Mouse (Mus musculus): ENCODE measurements around the gene Krt26. TPM values are rescaled to one million over a fixed set of nuclear protein-coding genes. Genes with fewer than 3 reads are reported as not detected.

The Krt26 gene
- polyA plus RNA-seq, 1 experiment from 2014 or later, result not detected

DNA sequence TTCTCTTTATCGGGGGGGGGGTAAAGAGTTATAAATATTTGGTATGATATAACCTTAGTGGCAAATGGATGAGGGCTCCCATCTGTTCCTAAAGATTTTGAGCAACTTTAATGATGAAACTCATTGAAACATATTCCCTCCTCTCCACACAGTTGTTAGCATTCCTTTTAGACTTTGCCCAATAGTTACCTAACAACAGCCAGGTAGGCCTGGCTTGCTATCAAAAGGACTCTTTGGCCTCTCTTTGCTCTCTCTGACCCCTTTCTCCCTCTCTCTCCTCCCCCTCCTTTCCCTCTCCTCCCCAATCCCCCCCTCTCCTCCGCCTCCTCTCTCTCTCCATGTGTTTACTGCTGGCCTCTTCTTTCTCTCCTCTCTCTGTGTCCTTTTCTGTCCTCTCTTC lies 23.2 kb downstream of the Krt26 start:
- no peak for DNase-seq (ENCODE audit: low spot score)
- no peaks in the 10 kb centered on the region for H3K4me1 ChIP-seq (replicated peaks; ENCODE audit: control insufficient read depth, insufficient read depth, low read length)
- no peaks in the 10 kb centered on the region for H3K36me3 ChIP-seq (ENCODE audit: control insufficient read depth, insufficient read depth, low read length)
- no peak overlapping the region for H3K27ac ChIP-seq (ENCODE audit: low read depth, low read length)
- no peak overlapping the region for H3K9ac ChIP-seq (ENCODE audit: low read length)
- no peak for ATAC-seq (replicated peaks; ENCODE audit: low FRiP score)
- no peaks in the 10 kb centered on the region for H3K9me3 ChIP-seq (ENCODE audit: control insufficient read depth, low read length)
- H3K27me3 ChIP-seq (ENCODE audit: control insufficient read depth, insufficient read depth, low read length), result no peaks in the 10 kb centered on the region
- no peak overlapping the region for H3K4me2 ChIP-seq (ENCODE audit: low read depth, low read length, severe bottlenecking)
- 85% methylated on average over 2 of the region's 2 CpGs for WGBS
- H3K4me3 ChIP-seq (ENCODE audit: low read depth, low read length), result no peak overlapping the region

DNA sequence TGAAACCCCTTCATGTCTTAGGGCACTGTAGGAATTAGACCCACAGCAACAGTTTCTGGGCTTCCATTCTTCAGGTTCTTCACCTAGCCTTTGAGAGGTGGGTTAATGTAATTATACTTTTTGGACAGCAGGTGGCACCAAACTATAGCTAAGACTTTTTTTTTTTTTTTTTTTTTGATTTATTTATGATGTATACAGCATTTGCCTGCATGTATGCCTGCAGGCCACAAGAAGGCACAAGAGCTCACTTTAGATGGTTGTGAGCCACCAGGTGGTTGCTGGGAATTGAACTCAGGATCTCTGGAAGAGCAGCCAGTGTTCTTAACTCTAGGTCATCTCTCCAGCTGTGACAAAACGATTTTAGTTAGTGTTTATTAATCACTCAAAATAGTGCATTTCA lies 26.9 kb downstream of the Krt26 start:
- DNase-seq (ENCODE audit: low spot score), result no peak
- H3K27me3 ChIP-seq (ENCODE audit: control insufficient read depth, insufficient read depth, low read length), result no peaks in the 10 kb centered on the region

DNA sequence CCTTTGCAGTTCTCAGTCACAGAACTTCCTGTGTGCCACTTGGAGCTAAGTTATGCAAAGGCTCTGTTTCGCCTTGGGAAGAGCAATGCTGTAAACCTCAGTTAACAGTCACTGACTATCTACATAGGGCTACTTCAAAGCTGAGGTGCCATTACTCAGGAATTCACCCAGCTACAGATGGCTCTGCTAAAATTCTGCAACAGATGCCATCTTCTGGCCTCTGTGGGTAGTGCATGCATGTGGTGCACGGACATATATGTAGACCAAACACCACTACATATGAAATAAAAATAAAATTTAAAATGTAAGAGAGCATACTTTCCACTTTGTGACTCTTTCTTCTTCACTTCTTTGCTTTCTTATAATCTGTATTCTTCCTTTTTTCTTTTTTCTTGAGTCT lies 30.2 kb downstream of the Krt26 start:
- DNase-seq (ENCODE audit: low spot score) (peak; percentile 75), ATAC-seq (replicated peaks; ENCODE audit: low FRiP score) (no peak)
- Histone ChIP-seq H3K27ac (ENCODE audit: low read depth, low read length) (no peak overlapping the region), H3K4me3 (ENCODE audit: low read depth, low read length) (no peak overlapping the region), H3K27me3 (ENCODE audit: control insufficient read depth, insufficient read depth, low read length) (no peaks in the 10 kb centered on the region), H3K9me3 (ENCODE audit: control insufficient read depth, low read length) (no peaks in the 10 kb centered on the region), H3K9ac (ENCODE audit: low read length) (no peak overlapping the region), H3K4me1 (replicated peaks; ENCODE audit: control insufficient read depth, insufficient read depth, low read length) (no peaks in the 10 kb centered on the region), H3K4me2 (ENCODE audit: low read depth, low read length, severe bottlenecking) (no peak overlapping the region), H3K36me3 (ENCODE audit: control insufficient read depth, insufficient read depth, low read length) (no peaks in the 10 kb centered on the region)
- WGBS, result 38% methylated on average over 2 of the region's 2 CpGs

More for the DNA sequence above, 26.9 kb downstream of the Krt26 start:
- 90% methylated on average over 1 of the region's 1 CpGs for WGBS
- H3K27ac ChIP-seq (ENCODE audit: low read depth, low read length), result no peak overlapping the region
- no peak for ATAC-seq (replicated peaks; ENCODE audit: low FRiP score)
- H3K36me3 ChIP-seq (ENCODE audit: control insufficient read depth, insufficient read depth, low read length), result no peaks in the 10 kb centered on the region
- H3K9ac ChIP-seq (ENCODE audit: low read length), result no peak overlapping the region
- H3K4me3 ChIP-seq (ENCODE audit: low read depth, low read length), result no peak overlapping the region
- no peak overlapping the region for H3K4me2 ChIP-seq (ENCODE audit: low read depth, low read length, severe bottlenecking)
- H3K9me3 ChIP-seq (ENCODE audit: control insufficient read depth, low read length), result no peaks in the 10 kb centered on the region
- H3K4me1 ChIP-seq (replicated peaks; ENCODE audit: control insufficient read depth, insufficient read depth, low read length), result no peaks in the 10 kb centered on the region

DNA sequence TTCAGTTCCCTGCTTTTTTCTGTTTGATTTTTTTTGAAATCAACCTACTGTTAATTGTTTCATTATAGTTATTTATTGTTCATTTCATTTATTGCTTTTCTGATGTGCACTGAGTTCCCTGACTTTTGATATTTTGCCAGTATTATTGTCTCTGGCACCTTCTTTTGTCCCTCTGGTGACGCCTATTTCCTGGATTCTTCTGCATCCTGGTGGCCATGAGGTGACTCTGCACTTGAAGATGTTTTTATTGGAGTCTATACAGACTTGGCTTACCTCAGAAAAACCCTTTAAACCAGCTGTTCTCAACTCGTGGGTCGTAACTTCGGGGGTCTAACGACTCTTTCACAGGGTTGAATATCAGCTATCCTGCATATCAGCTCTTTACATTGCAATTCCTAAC lies 42.7 kb downstream of the Krt26 start:
- Histone ChIP-seq H3K36me3 (ENCODE audit: control insufficient read depth, insufficient read depth, low read length) (no peaks in the 10 kb centered on the region), H3K4me3 (ENCODE audit: low read depth, low read length) (no peak overlapping the region), H3K27ac (ENCODE audit: low read depth, low read length) (no peak overlapping the region), H3K9me3 (ENCODE audit: control insufficient read depth, low read length) (no peaks in the 10 kb centered on the region), H3K4me2 (ENCODE audit: low read depth, low read length, severe bottlenecking) (no peak overlapping the region), H3K27me3 (ENCODE audit: control insufficient read depth, insufficient read depth, low read length) (no peaks in the 10 kb centered on the region), H3K4me1 (replicated peaks; ENCODE audit: control insufficient read depth, insufficient read depth, low read length) (no peaks in the 10 kb centered on the region), H3K9ac (ENCODE audit: low read length) (no peak overlapping the region)
- ATAC-seq (replicated peaks; ENCODE audit: low FRiP score), result no peak
- no peak for DNase-seq (ENCODE audit: low spot score)
- 66% methylated on average over 5 of the region's 5 CpGs for WGBS

DNA sequence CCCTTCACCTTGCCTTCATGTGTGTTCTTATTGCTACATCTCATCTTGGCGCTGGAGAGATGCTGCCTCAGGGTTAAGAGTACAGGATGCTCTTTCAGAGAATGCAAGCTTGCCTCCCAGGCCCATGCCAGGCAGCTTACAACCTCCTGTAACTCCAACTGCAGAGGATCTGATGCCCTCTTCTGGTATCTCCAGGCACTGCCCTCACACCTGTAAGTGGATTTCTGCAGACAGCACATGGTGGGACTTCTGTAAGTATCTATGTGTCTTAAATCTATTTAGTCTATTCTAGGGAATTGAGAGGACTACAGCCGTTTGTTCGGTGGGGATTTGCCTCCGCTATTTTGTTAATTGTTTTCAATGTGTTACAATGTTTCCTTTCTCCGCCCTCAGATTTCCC lies 44.9 kb downstream of the Krt26 start:
- WGBS, result 64% methylated on average over 5 of the region's 5 CpGs
- H3K9ac ChIP-seq (ENCODE audit: low read length), result no peak overlapping the region
- no peaks in the 10 kb centered on the region for H3K36me3 ChIP-seq (ENCODE audit: control insufficient read depth, insufficient read depth, low read length)
- no peaks in the 10 kb centered on the region for H3K9me3 ChIP-seq (ENCODE audit: control insufficient read depth, low read length)
- no peak overlapping the region for H3K27ac ChIP-seq (ENCODE audit: low read depth, low read length)
- no peak overlapping the region for H3K4me2 ChIP-seq (ENCODE audit: low read depth, low read length, severe bottlenecking)
- no peaks in the 10 kb centered on the region for H3K27me3 ChIP-seq (ENCODE audit: control insufficient read depth, insufficient read depth, low read length)
- ATAC-seq (replicated peaks; ENCODE audit: low FRiP score) (no peak), DNase-seq (ENCODE audit: low spot score) (peak; percentile 59)
- no peak overlapping the region for H3K4me3 ChIP-seq (ENCODE audit: low read depth, low read length)
- H3K4me1 ChIP-seq (replicated peaks; ENCODE audit: control insufficient read depth, insufficient read depth, low read length), result no peaks in the 10 kb centered on the region

DNA sequence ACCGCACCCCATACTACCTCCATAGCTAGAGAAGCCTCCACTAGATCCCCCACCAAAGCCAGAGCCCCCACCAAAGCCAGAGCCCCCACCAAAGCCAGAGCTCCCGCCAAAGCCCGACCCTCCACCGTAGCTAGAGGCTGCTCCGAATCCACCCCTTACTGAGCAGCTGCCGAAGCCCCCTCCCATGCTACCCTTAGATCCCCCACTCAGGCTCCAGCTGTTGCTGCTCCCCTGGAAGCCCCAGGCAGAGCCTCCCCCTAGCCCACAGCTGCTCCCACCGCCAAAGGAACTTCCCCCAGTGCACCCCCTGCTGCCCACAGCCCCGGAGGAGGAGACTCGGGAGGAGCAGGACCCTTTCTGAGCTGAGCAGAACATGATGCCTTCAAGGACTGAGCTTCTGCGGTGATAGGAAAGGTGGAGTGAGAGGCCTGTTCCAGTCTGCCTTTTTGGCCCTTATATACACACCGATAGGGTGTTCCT lies 52.9 kb downstream of the Krt26 start, which contains the start of gene Krt24:
TSS of gene Krt24 (minus strand) at position 430 of the 480 bp plus-strand sequence.
- no peaks in the 10 kb centered on the region for H3K27me3 ChIP-seq (ENCODE audit: control insufficient read depth, insufficient read depth, low read length)
- H3K4me3 ChIP-seq (ENCODE audit: low read depth, low read length), result no peak within 1 kb of the TSS
- H3K36me3 ChIP-seq (ENCODE audit: control insufficient read depth, insufficient read depth, low read length), result no peaks in the 10 kb centered on the region
- no peaks in the 10 kb centered on the region for H3K4me1 ChIP-seq (replicated peaks; ENCODE audit: control insufficient read depth, insufficient read depth, low read length)
- ATAC-seq (replicated peaks; ENCODE audit: low FRiP score) (no peak), DNase-seq (ENCODE audit: low spot score) (no peak)
- H3K4me2 ChIP-seq (ENCODE audit: low read depth, low read length, severe bottlenecking), result no peak within 1 kb of the TSS
- no peak within 1 kb of the TSS for H3K27ac ChIP-seq (ENCODE audit: low read depth, low read length)
- no peaks in the 10 kb centered on the region for H3K9me3 ChIP-seq (ENCODE audit: control insufficient read depth, low read length)
- H3K9ac ChIP-seq (ENCODE audit: low read length), result no peak within 1 kb of the TSS
- 61% methylated on average over 11 of the region's 11 CpGs for WGBS

DNA sequence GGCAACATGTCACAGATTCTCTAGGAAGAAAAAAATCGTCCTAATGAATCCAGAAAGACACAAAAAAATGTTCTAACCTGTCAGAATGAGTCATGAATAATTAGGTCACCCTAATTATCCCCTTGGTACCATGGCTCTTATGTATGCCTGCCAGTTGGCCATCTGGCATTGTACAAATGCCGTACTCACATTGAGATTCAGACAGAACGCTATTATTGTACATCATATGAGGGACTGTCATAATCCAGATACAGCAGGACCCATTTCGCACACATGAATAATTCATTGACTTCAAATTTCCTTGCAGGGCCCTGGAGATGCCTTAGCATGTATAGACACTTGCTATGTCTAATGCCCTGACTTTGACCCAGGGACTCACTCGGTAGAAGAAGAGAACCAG lies 53.8 kb downstream of the Krt26 start:
- H3K4me3 ChIP-seq (ENCODE audit: low read depth, low read length), result no peak overlapping the region
- H3K4me2 ChIP-seq (ENCODE audit: low read depth, low read length, severe bottlenecking), result no peak overlapping the region
- 81% methylated on average over 5 of the region's 5 CpGs for WGBS
- no peak for ATAC-seq (replicated peaks; ENCODE audit: low FRiP score)
- no peak for DNase-seq (ENCODE audit: low spot score)
- H3K9ac ChIP-seq (ENCODE audit: low read length), result no peak overlapping the region
- no peaks in the 10 kb centered on the region for H3K4me1 ChIP-seq (replicated peaks; ENCODE audit: control insufficient read depth, insufficient read depth, low read length)
- H3K9me3 ChIP-seq (ENCODE audit: control insufficient read depth, low read length), result no peaks in the 10 kb centered on the region
- no peaks in the 10 kb centered on the region for H3K27me3 ChIP-seq (ENCODE audit: control insufficient read depth, insufficient read depth, low read length)
- no peak overlapping the region for H3K27ac ChIP-seq (ENCODE audit: low read depth, low read length)
- H3K36me3 ChIP-seq (ENCODE audit: control insufficient read depth, insufficient read depth, low read length), result no peaks in the 10 kb centered on the region

DNA sequence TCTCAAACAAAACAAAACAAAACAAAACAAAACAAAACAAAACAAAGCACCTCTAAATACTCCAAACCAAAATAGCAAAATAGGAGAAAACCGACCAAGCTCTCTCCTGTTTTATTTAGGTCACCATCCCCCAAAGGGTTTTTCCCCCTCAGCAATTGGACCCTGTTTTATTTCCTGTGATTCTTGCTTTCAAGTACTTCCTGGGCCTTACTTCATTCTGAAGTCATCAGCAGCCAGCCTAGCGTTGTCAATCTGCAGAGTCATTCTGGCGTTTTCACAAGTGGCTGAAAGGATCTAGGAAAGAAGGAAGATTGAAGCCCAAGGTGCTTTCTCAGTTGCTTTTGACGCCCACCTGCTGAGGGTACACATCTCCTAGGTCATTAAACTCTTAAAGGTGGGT lies 54.4 kb downstream of the Krt26 start:
- ATAC-seq (replicated peaks; ENCODE audit: low FRiP score), result no peak
- H3K27ac ChIP-seq (ENCODE audit: low read depth, low read length), result no peak overlapping the region
- DNase-seq (ENCODE audit: low spot score), result no peak
- H3K27me3 ChIP-seq (ENCODE audit: control insufficient read depth, insufficient read depth, low read length), result no peaks in the 10 kb centered on the region
- H3K4me2 ChIP-seq (ENCODE audit: low read depth, low read length, severe bottlenecking), result no peak overlapping the region
- 60% methylated on average over 4 of the region's 4 CpGs for WGBS
- H3K9ac ChIP-seq (ENCODE audit: low read length), result no peak overlapping the region
- H3K9me3 ChIP-seq (ENCODE audit: control insufficient read depth, low read length), result no peaks in the 10 kb centered on the region
- no peaks in the 10 kb centered on the region for H3K4me1 ChIP-seq (replicated peaks; ENCODE audit: control insufficient read depth, insufficient read depth, low read length)
- H3K36me3 ChIP-seq (ENCODE audit: control insufficient read depth, insufficient read depth, low read length), result no peaks in the 10 kb centered on the region
- no peak overlapping the region for H3K4me3 ChIP-seq (ENCODE audit: low read depth, low read length)

DNA sequence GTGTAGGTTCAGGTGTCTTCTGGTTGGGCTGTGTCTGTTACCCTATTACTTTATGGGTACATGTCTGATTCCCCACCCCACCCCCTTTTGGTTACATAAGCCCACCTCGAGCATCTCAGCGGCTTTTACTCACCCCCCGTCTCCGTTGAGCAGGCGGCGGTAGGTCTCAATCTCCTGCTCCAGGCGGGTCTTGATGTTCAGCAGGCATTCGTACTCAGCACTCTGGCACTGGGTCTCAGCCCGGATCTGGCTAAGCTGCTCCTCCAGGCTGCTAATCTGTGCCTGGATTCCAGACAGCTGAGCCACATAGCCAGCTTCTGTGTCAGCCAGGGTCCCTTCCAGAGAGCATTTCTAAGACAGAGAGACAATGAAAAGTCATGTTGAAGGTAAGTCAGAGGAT lies 56.6 kb downstream of the Krt26 start:
- ATAC-seq (replicated peaks; ENCODE audit: low FRiP score), result no peak
- no peak overlapping the region for H3K9ac ChIP-seq (ENCODE audit: low read length)
- 78% methylated on average over 9 of the region's 9 CpGs for WGBS

More for the DNA sequence above, 56.6 kb downstream of the Krt26 start:
- no peaks in the 10 kb centered on the region for H3K4me1 ChIP-seq (replicated peaks; ENCODE audit: control insufficient read depth, insufficient read depth, low read length)
- no peak overlapping the region for H3K4me2 ChIP-seq (ENCODE audit: low read depth, low read length, severe bottlenecking)
- no peaks in the 10 kb centered on the region for H3K9me3 ChIP-seq (ENCODE audit: control insufficient read depth, low read length)
- H3K36me3 ChIP-seq (ENCODE audit: control insufficient read depth, insufficient read depth, low read length), result no peaks in the 10 kb centered on the region
- H3K27ac ChIP-seq (ENCODE audit: low read depth, low read length), result no peak overlapping the region
- no peaks in the 10 kb centered on the region for H3K27me3 ChIP-seq (ENCODE audit: control insufficient read depth, insufficient read depth, low read length)
- no peak for DNase-seq (ENCODE audit: low spot score)
- no peak overlapping the region for H3K4me3 ChIP-seq (ENCODE audit: low read depth, low read length)

All from forebrain, embryonic 11.5 days (tissue).